Mouse (Mus musculus) embryonic fibroblast, embryonic 13.5 days (primary cell): ENCODE measurements at regions not wholly inside any gene's neighbourhood (a gene's known extent, or its start where the extent isn't known, plus 50 kb on each side); places are given as distances from the start of the nearest gene placed in this dataset.

Source experiments
- H3K27ac ChIP-seq: 2 replicates; pipeline ENCODE4 v1.5.1; 2012; ENCODE audit warnings: low read length, control low read depth, inconsistent platforms; ENCODE audit not compliant: insufficient read depth
- H3K4me1 ChIP-seq: 2 replicates; pipeline ENCODE4 v1.6.1; 2011; ENCODE audit warnings: low read length; ENCODE audit not compliant: control insufficient read depth, insufficient read depth
- H3K4me3 ChIP-seq: 2 replicates; pipeline ENCODE4 v1.5.1; 2011; ENCODE audit warnings: mild to moderate bottlenecking, control low read depth, low read length; ENCODE audit not compliant: insufficient read depth
- CTCF ChIP-seq: IDR thresholded peaks from 2 replicates; pipeline ENCODE4 v1.5.1; 2011; ENCODE audit warnings: mild to moderate bottlenecking, control low read depth, low read length, moderate library complexity, borderline replicate concordance; ENCODE audit not compliant: insufficient read depth
- POLR2A ChIP-seq: IDR thresholded peaks from 2 replicates; pipeline ENCODE4 v1.6.1; 2011; ENCODE audit warnings: low read depth, mild to moderate bottlenecking, control low read depth, low read length, moderate library complexity

DNA sequence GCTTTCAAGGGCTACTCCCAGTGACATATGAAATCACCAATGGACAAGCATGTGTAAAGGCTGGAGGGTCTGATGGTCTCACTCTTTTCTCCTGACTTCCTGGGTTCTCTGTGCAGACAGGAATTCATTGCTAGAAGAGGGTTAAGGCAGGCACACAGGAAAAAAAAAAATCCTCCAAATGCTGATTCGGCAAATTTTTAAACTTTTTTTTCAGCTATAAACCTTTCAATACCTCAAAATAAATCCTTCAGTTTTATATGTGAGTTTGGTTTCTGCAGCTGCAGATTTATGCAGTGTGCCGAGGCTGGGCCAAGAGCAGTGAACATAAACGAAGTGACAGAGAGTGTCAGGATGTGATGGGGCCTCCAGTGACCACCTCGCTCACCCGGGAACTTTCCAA is 235.9 kb upstream of the Sox9 start:
- TF ChIP-seq CTCF (no peak), POLR2A (no peak)
- no peak overlapping the region for H3K4me3 ChIP-seq
- peak overlapping the region; percentile 89 for H3K27ac ChIP-seq
- H3K4me1 ChIP-seq, result peaks cover 14% of the 10 kb centered on the region

DNA sequence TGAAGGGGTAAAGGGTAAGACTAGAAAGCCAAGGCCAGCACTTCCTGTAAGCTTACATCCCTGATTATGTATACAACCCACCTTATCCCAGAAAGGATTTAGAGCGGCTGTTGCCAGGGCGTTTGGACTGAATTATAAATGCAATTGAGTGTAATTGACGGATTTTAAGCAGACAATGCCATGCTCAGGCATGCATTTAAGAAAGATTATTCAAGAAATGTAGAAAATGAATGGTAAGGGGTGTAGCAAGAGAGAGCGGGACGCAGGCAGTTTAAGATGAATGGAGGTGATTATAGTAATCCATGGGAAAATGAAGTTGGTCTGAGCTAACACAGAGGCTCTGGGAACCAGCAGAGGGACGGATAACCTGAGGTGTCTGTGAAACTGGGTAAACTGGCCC is 229.2 kb upstream of the Sox9 start:
- no peak overlapping the region for H3K4me3 ChIP-seq
- no peak for TF ChIP-seq CTCF
- H3K4me1 ChIP-seq, result peaks cover 3% of the 10 kb centered on the region
- H3K27ac ChIP-seq, result no peak overlapping the region

DNA sequence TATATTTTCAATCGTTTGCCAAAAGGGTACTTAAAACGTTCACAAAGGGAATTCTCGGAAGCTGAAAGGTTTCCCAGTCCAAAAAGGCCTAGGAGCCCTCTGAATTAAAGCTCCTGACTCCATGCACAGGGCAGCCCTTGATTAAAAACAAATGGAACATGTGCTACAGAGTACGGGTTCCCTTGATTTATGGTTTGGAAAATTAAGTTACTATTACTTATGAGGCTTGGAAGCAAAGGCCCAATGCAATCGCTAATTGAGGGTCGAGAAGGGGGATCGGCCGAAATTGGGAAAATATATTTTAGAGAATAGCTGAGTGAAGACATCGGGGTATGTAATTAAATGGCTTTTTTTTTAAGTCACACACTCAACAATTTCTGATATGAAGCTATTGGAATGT is 219.0 kb upstream of the Sox9 start:
- no peak overlapping the region for H3K27ac ChIP-seq
- TF ChIP-seq POLR2A, result no peak
- TF ChIP-seq CTCF, result no peak
- H3K4me1 ChIP-seq, result no peaks in the 10 kb centered on the region
- H3K4me3 ChIP-seq, result no peak overlapping the region

DNA sequence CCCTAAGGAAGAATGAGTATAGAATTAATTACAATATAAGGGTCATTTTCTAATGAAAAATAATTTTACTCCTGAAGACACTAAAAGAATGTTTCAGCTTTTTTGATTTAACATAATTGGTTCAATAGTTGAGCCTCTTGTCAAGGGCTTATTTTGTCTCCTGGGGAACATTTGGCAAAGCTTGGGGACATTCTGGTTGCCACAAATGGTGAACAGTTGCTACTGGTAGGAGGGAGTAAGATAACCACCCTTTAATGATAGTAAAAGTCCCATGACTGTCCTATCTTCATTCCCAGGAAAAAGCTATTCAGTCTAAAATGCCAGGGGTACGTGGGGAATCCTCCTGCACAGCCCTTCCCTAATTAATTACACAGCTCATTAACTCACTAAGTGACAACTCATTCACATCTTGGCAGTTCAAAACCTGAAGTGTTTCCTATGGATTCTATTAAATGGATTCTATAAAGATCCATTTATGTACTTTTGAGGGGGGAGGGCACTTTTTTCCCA is 217.3 kb upstream of the Sox9 start:
- Histone ChIP-seq H3K4me3 (no peak overlapping the region), H3K4me1 (no peaks in the 10 kb centered on the region), H3K27ac (no peak overlapping the region)
- TF ChIP-seq CTCF (no peak), POLR2A (no peak)

DNA sequence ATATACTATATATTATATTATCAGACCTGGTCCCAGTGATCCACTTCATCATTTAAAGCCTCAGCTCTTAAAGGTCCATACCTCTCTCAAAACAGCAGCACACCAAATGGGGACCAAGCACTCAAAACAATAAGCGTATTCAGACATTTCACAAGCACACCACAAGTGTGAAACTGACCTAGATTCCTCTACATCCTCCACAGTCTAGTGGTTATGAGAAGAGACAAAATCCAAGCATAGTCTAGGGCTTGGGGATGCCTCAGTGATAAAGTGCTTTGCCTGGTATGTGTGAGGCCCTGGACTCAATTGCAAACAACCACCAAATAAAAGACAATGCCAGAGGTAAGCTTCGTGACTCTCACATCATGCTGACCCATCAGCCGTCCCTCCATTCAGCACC is 216.0 kb upstream of the Sox9 start:
- Histone ChIP-seq H3K27ac (no peak overlapping the region), H3K4me1 (no peaks in the 10 kb centered on the region), H3K4me3 (no peak overlapping the region)
- TF ChIP-seq POLR2A, result no peak
- TF ChIP-seq CTCF, result no peak

DNA sequence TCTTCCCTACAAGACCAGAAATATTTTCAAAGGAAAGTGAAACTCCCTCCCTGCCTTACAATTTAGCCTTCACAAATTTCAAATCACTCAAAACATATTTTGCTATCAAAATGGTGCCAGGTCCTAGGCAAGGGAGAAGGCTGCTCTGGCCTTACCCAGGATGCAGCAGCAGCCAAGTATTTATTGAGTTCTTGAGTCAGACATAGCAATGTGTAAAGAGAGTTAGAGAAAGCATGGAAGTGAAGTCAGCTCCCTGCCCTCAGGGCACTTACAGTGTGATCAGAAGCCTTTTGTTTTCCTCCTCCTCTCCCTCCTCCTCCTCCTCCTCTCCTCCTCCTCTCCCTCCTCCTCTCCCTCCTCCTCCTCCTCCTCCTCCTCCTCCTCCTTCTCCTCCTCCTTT is 194.6 kb upstream of the Sox9 start:
- H3K27ac ChIP-seq, result no peak overlapping the region
- no peaks in the 10 kb centered on the region for H3K4me1 ChIP-seq
- no peak for TF ChIP-seq CTCF
- no peak for TF ChIP-seq POLR2A
- no peak overlapping the region for H3K4me3 ChIP-seq

DNA sequence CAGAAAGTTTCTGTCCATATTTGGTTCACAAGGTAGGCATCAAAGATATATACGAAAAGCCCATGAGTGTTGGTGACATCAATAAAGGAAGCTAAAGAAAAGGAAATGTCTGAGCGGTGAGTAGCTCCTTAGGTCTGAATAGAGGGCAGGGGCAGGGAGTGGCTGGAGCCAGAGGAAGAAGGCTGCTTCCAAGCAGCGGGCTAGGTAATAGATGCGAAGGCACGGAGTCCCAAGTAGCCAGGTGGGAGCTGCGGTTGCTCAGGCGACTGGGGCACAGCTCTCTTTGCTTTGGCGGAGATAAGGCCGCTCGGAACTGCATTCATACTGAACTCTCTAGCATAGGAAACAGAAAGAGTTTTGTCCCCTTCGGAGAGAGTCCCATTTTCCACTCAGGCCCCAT is 193.9 kb upstream of the Sox9 start:
- no peak overlapping the region for H3K27ac ChIP-seq
- no peaks in the 10 kb centered on the region for H3K4me1 ChIP-seq
- H3K4me3 ChIP-seq, result no peak overlapping the region
- TF ChIP-seq CTCF, result no peak

DNA sequence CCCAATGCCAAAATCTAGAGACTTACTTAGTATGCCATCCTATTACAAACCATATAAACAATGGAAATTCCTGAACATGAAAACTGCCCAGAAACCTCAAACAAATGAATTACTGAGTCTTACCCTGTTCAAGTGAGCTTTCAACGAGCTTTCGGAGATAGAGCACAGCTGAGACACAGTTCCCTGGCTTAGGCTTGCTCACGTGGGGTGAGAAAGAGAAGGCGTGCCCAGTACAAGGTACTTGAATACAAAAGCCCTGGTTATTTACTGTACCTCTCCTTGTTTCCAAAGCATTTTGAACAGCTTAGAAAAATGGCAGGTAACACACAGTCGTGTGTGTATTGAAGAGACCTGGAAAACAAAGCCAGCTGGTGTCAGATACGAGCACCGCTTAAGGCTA is 191.8 kb upstream of the Sox9 start:
- H3K4me1 ChIP-seq, result no peaks in the 10 kb centered on the region
- TF ChIP-seq POLR2A, result no peak
- TF ChIP-seq CTCF, result no peak
- no peak overlapping the region for H3K4me3 ChIP-seq

DNA sequence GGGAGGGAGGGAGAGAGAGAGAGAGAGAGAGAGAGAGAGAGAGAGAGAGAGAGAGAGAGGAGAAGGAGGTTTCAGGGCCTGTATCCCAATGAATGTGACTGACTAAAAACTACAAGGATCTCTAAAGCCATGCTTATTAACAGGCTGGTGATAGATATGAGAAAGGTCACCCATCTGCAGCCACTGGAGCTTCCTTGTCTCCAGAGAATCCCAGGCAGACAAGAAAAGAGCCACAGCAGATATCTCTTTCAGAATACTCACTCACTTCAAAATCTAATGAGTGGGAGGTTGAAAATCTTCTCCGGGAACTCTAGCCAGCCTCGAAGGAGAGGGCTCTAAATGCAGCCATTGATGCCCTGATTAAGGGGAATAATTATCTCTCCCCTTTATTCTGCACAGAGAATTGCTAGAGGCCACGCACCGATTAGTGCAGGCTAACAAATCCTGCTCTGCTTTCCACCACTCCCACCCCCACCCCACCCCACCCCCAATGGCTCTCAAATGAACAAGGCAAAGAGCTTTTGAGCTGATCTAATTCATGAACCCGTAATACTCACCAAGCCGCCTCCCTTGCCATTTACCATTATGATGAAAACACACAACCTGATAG is 189.5 kb upstream of the Sox9 start:
- H3K4me3 ChIP-seq, result no peak overlapping the region
- H3K27ac ChIP-seq, result no peak overlapping the region
- no peaks in the 10 kb centered on the region for H3K4me1 ChIP-seq
- TF ChIP-seq CTCF (no peak), POLR2A (no peak)

More for the DNA sequence above, 191.8 kb upstream of the Sox9 start:
- no peak overlapping the region for H3K27ac ChIP-seq

DNA sequence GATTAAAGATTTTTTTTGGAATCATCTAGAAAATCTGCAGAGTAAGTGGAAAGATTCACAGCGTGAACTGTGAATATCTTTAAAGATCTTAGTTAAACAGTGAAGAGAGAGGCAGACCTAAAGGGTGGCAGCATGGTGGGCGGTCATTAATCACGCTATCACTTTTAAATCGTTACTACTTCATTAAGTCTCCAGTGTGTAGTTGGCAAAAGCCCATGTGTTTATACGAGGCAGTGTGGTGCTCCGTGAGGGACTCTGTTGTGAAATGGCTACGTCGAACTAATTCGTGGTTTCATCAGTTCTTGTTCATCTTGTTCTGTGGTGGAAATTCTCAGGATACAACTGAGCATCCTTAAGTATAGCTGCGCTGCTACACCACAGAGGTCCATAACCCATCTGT is 188.2 kb upstream of the Sox9 start:
- Histone ChIP-seq H3K27ac (no peak overlapping the region), H3K4me1 (no peaks in the 10 kb centered on the region), H3K4me3 (no peak overlapping the region)
- TF ChIP-seq CTCF, result no peak
- no peak for TF ChIP-seq POLR2A

DNA sequence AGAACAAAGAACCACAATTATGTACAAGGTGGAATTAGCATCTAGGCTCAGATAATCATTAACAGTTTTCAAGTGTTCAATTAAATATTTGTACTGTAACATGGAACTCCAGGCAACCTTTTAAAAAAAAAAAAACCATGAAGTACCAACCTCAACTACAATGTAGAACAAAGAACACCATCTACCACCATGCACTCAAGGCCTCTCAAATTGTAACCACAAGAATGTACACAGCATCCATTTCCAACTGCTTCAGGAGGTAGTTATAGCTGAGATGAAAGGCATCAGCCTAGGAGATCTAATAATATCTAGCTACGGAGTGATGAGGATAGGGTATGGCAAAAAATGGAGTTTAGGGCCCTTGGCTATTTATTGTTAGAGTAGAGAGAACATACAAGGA is 174.7 kb upstream of the Sox9 start:
- H3K4me3 ChIP-seq, result no peak overlapping the region
- H3K27ac ChIP-seq, result no peak overlapping the region
- no peaks in the 10 kb centered on the region for H3K4me1 ChIP-seq
- TF ChIP-seq CTCF, result no peak
- TF ChIP-seq POLR2A, result no peak
